Mouse (Mus musculus) thymus, postnatal 14 days (tissue): ENCODE measurements around the gene Nup62.
A peak's percentile ranks its signal among the peaks of the same experiment; 100 is the strongest.

ENCODE experiments used
- DNase-seq: peaks from one replicate; pipeline ENCODE4 v3.0.0; 2021

The Nup62 gene

DNA sequence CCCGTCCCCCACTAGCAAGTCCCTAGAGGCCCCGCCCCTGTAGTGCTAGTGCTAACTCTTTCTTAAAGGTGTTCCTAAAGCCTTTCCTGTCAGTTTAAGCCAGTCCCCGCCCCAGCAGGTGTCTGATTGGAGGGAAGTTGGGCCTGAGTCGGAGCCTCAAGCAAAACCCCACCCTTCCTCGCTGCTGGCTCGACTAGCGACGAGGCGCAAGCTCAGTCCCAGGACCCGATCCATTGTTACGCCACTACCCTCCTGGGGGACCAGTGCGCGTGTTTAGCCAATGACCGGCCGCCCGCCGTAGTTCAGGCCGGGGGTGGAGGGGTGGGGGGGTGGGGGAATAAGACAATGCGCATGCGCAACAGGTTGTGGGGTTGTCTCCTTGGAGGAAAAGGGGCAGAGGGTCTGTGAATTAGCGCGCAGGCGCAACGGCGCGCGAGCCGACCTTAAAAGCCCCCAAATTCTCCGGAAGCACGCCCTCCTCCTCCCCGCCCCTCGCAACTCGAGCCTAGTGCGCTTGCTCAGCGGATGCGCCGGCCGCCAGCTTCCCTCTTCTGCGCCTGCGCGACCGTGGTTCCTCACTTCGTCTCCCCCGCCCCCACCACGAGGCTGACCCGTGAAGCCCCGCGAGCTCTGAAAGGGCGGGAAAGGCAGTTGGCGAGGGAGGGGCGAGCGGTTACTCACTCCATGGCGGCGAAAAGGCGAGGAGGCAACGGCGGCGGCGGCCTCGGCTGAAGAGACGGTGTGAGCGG is at the start of gene Nup62, which contains the start of gene Il4i1:
Gene Nup62, plus strand, starts transcription at position 368 of the 749 bp plus-strand sequence.
Gene Il4i1, plus strand, starts transcription at position 667 of the 749 bp plus-strand sequence.
- peak; percentile 100 for DNase-seq

DNA sequence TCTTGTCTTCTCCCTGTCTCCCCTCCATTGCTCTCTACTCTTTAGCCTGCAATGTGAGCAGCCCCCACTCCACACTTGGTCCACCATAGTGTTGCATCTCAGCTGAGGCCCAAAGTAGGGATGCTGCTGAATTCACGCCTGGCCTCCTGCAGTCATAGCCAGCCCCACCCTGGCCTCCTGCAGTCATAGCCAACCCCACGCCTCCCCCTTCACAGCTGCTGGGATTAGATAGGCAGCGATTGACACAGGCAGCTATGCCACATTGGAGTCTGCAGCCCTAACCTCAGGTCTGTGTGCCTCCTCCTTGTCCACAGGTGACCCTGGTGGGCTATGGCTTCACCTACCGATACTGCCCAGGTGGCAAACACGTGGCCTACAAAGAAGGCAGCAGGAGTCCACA is 47.8 kb upstream of the Nup62 start:
- no peak for DNase-seq

DNA sequence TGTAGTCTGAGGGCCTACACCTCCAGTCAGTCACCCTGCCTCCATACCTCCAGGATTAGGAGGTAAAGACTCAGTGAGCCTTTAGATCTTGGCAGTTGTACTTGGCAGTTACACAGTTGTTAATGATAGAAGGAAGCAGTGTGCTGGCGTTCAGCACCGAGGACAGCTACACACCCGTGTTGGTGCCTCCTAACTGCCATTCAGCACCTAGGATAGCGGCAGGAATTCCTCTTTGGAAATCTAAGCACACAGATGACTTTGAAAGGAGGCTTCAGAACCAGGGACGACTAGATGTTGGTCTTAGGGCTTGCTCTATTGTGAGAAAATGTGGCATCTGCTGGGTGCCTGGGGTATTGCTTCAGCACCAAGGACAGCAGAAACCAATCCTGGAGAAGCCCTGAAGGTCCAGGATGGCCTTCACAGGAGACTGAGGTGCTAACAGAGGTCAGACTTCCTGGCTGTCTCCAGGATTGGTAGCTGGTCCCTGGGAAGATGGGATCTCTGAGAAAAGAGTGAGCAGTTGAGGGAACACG is 45.8 kb upstream of the Nup62 start:
- DNase-seq: peak; percentile 28

DNA sequence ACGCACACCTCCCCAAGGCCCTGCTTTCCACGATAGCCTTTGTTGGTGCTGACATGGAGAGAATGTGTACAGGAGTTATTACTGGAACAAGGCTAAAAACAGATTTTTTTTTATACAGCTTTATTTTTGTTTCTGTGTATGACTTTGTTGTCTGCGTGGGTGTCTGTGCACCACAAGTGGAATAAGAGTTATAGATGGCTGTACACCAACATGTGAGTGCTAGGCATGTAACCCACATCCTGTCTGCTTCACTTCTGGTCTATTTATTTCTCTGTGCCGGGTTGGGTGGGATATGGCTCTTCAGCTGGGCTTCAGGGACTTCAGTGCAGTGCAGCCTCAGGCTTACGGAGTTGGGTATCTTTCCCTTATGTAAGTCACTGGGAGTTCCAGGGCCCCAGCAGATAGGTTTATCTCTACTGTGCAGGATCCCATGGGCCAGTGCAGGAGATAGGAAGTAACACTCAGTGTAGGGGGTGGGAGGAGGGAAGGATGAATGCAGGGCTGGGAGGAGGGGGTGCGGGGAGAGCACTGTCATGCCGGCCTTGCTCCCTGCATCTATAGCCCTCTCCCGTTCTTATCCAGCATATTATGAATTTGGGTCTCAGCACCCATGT is 43.2 kb upstream of the Nup62 start:
- DNase-seq: peak; percentile 35

DNA sequence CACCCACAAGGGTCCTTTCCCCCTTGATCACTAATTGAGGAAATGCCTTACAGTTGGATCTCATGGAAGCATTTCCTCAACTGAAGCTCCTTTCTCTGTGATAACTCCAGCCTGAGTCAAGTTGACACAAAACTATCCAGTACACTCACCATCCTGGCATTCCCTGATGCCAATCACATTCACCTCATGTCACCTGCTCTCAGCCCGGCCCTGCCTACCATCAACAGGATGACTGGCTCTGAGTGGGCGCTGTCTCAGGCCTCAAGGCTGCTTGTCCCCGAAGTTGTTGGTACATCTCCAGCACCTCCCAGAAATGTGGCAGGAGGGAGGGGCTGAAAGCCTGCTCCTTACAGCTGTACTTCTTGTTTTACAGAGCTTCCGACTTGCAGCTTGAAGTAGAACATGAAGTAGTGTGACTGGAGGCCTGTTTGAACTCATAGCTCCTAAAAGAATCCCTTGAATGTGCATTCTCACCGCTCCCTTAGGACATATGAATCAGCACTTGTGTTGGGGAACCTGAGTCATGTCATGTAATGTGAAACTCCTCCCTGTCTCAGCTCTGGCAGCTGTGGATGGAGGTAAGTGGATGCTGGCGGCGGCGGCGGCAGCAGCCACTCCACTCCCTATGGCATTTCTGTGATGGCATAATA is 38.9 kb upstream of the Nup62 start:
- no peak for DNase-seq

DNA sequence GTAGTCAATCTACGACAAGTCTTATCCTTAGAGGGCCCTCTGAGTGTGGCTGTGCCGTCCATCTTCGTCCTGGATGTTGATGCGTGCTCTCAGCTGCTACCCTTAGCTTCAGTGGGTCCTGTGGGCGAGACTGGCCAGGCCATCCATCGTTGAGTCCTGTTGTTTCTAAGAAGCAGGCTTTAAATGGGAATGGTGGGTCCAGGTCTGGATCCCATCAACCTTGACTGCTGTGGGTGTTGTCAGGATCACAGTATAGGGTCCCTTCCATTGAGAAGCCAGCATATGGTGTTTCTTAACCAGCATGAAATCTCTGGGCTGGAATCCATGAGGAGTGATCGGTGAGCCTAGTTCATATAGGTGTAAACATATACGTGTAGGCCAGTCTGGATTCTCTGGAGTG is 35.8 kb upstream of the Nup62 start:
- no peak for DNase-seq

DNA sequence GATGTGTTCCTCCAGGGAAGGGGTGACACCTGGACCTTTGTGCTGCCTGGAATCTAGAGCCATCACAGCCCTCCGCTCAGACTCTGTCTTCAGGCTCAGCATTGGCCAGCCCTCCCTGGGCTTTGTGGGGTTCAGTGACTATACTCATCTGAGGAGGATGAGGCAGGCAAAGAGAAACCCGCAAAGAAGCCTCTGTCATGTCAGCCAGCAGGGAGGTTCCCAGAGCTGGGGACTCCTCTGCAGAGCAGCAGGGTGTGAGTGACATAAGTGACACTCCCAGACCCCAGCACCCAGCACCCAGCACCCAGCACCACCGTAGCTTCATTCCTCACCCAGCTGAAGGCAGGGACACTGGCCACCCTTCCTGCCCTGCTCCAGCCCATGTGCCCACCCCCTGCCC is 26.4 kb upstream of the Nup62 start:
- no peak for DNase-seq

DNA sequence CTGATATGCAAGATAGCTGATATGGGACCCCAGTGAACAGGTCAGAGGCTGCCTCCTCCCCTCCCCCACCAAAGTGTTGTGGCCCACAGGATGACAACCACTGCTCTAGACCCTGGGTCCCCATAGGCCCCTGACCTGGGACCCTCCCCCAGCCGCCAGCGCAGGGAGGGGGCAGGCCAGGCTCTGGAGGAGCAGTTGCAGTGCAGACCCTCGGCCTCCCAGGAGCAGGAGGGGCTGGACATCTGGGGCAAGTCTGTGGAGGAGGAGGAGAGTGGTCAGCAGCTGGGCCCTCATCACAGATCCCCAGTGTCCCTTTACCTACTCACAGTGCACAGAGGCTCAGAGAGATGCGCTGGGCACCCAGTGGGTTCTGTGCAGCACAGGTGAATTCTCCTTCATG is 25.8 kb upstream of the Nup62 start:
- no peak for DNase-seq

DNA sequence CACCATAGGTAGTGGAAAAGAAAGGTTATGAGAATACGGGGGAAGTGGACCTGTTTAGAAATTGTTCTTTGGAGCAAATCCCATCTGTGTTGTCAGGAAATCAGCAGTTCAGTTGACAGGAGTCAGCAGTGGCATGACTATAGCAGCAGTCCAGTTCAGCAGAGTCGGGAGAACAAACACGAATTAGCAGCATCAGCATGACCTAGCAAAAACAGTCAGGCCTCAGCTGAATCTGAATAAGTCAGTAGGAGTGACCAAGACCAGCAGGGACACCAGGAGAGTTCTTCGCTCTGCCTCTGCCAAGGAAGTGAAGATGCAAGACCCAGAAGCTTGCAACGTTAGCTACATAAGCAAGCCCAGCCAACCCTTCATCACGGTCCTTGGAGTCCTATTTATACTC is 23.1 kb upstream of the Nup62 start:
- no peak for DNase-seq

DNA sequence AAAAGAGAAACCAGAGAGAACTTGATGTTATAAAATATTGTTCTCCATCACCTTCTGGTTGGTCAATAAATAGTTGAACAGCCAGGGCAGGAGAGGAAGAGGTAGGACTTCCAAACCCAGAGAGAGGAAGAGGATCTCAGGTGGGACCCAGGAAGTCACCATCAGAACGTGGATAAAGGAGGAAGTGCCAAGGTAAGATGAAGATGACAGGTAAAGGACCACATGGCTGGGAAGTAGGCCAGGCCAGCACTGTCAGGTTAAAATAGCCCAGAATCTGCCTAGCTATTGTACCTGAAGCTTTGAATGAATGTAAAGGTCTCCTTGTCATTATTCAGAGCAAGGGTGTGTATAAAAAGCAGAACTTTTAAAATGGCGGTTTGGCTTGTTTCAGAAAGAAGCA is 7.0 kb upstream of the Nup62 start:
- no peak for DNase-seq

DNA sequence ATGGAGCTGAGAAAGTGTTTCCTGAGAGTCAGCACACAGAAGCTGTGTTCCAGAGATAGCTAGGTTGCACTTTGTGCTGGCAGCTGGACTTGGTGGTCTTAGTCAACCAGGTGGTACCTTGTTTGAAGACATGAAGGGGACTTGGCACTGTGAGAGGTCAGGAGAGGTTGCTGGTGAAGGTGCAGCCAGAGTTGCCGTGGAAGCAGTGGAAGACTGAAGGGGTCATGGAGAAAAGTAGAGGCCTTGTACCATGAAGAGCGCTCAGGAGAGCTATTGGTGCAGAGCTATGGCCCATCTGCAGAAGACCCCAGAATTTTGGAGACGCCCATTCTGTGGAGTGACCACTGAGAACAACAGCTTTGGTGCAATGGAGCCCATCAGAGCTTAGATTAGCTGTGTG is 6.4 kb upstream of the Nup62 start:
- no peak for DNase-seq

DNA sequence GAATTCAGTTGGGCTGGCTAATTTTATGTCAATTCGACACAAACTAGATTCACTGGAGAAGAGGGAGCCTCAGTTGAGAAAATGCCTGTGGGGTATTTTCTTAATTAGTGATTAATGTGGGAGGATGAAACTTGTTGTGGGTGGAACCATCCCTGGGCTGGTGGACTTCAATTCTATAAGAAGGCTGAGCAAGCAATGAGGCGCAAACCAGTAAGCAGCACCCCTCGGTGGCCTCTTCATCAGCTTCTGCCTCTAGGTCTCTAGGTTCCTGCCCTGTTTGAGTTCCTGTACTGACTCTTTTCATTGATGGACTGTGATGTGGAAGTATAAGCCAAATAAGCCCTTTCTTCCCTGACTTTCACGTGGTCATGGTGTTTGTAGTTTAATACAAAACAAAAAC is 5.5 kb upstream of the Nup62 start:
- no peak for DNase-seq

DNA sequence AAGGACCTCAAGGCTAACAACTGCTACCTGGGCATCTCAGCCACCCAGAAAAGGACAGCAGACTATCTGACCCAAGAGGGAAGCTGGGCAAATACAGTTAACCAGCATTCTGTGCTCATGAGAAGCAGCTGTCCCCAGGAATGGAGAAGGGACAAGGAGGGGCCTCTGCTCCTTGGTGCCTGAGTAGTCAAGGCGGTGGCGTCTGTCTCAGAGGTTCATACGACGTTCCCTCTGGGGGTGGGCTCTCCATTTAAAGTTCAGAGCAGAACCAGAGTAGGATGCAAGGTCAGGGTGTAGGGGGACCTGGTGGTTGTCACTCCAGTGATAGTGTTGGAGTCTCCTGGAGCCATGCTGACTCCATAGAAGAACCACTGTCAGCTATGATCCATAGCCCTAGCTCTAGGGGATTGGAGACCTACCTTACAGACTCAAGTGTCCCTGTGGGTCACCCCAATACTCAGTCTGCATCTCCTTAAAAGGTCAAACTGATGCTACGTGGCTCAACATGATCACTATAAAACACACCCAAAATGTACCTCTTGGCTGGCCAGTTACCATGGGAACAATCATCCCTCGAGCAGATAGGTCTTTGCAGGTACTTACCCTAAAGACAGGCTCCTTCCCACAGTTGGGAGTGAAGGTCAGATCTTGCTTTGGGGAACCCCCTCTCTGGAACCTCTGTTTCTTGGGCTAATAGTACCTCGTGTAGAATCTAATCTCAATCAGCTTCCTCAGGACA is 4.9 kb upstream of the Nup62 start:
- DNase-seq: no peak

DNA sequence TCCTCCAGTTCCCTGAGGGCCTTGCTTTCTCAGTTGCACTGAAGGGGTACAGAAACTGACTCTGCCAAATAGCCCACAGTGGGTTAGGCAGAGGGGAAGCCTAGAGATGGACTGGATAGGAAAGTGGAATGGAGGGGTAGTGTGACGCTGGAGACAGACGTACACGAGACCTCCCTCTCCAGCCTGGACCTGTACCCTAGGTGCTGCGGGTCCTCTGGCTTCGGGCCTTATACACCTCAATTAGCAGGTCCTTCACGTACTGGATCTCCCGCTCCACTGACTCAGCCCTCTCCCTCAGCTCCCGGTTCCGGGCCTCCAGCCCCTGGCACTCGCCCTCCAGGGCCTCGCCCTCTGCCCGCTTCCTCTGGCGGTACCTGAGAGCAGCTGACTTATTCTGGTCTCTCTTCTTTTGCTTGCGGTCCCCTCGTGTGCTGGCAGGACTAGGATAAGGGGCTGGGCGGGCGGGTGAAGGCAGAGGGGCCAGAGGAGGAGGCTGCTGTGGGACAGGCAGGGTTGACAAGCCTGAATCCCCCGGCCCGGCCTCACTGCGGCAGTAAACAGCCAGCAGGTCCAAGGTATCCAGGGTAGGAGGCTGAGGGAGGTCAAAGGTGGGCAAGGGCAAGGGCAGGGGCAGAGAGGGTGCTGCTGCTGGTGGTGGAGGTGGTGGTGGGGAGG is 3.1 kb upstream of the Nup62 start:
- DNase-seq: no peak

DNA sequence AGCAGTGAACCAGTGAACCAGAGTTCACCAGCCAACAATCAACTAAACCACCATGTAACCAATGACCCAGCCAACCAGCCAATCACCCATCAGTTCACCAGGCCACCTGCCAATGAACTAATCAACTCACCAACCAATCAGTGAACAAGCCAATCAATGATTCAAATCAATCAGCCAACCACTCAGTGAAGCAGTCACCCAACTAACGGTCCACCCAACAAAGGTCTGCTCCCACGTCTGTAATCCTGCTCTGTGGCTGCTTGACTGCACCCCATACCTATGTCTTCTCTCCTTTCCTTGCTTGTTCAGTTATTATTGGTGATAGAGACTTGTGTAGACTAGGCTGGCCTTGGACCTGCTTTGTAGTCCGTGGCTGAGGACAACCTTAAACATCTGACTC is 1.9 kb upstream of the Nup62 start:
- DNase-seq: no peak

DNA sequence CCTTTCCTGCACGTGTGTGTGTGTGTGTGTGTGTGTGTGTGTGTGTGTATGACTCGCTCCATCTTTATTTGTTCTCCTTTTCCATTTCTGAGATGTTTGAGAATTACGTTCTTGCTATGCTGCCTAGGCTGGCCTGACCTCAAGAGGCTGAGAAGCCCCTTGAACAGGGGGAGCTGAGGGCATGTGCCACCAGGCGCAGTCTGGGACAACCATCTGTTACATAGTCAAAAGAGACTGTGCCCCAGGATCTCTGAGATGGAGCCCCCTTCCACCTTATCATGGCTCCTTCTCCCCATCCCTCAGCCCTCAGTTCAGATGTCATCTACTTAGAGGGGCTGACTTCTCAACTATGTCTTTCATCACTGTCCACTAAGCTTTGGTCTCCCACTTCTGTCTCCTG is 1.5 kb upstream of the Nup62 start:
- DNase-seq: no peak

DNA sequence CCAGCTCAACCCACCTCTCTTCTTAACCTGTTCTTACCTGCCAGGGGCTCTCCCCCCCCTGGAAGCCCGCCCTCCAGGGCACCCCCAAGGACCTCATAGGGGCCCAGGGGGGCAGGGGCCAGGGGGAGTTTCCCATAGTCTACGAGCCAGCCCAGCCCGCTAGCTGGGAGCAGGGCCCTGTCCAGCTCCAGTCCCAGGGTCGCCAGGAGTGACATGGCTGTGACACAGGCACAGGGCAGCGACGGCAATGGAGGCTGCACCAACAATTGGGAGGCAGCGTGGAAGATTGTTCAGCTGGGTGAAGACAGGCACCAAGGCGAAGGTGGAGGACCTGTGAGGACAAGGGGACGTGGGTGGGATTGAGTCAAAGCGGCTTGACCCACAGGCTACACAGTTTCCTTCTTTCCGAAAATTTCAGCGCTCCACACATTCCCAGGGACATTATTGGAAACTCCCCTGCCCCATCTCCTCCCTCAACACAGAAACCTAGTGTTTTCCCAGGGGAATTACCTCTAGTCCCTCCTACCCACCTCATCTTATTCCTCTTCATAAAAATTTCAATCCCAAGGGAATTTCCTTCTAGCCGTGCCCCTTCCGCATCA is 835 bp upstream of the Nup62 start:
- DNase-seq: peak; percentile 43

DNA sequence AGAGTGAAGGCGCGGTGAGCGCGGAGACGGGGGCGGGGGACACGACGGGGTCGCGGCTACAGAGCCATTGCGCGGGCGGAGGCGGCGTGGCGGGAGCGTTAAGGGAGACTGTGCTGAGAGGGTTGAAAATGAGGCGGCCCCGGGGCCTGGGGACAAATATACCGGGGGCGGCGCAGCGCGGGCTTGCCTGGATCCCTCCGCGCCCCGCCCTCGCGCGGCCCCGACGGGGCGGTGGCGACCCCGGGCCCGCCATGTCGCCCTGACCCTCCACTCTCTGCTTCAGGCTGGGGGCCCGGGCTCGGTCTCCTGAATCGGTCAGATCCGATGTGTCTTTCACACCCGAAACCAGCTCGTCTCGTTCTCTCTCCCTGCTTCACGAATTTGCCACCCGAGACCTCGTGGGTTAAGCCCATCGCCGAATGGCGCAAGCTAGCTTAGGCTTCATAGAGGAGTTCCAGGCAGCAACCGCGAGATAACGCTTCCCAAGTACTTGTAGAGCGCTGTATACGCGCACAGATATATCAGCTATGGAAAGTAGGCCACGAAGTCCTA is 658 bp downstream of the Nup62 start, which contains the start of gene Atf5:
Gene Atf5, minus strand, starts transcription at position 189 of the 552 bp plus-strand sequence.
- DNase-seq: no peak

DNA sequence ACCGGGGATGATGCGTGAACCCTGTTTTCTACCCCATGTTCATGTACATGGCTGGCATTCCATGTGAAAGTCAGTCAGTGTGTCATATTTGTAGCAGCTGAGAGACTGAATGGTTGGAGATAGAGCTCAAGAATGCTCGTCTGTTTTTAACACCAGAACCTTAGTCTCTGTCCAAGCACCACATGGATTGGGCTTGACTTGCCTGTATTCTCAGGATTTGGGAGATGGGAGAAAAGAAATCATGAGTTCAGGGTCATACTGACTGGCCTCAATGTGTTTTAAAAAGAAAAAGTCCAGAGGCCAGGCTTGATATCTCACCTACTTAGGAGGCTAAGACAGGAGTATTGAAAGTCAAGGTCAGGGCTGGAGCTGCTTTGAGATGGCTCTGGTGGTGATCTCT is 1.6 kb downstream of the Nup62 start:
- DNase-seq: no peak

DNA sequence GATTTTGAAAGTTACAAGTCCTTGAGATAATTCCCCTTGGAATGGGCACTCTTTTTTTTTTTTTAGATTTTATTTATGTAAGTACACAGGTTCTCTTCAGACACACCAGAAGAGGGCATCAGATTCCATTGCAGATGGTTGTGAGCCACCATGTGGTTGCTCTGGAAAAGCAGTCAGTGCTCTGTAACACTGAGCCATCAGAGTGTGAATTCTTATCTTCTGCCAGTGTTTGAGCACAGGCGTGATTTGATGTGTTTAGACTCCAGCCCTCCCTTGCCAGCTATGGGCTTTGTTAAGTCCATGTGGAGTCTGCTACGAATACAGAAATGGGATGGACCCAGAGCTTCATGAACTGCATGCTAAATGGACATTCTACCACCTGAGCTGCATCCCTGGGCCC is 2.3 kb downstream of the Nup62 start:
- DNase-seq: peak; percentile 2

DNA sequence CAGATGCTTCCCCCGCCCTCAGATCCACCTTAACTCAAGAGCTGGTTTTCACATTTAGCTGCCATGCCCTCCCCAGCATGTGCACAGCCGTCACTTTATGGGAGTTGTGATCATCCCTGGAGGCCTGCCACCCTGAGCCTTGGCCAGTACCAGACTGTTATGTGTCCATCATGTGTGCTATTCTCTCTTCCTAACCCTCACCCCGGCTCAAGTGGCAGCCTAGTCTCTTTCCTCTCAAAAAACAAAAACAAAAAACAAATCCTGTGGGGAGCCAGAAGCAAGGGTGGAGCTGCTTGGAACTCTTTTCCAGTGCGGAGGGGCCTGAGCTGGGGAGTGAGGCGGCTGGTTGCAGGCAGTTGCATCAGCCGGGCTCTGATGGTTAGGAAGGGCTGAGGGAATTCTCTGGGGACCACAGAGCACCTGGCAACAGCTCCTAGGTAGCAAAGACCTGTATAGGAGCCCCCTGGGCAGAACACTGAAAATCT is 2.9 kb downstream of the Nup62 start:
- DNase-seq: no peak

DNA sequence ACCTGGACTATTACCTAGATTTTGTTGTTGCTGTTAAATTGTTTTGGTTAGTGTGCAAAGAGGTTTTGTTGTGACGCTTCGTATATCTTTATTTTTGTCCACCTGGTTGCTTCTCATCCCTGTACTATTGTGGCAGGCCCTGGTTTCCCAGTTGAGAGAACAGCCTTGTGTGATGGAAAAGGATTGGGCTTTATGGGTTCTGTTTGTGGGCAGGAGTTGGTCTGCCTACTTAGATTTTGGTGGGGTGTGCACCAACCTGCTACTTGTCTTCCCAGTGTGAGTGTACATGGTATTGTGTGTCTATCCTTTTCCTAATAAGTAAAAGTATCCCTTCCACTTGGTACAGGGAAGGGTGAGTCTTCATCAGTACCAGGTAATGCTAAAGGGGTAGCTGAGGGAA is 3.5 kb downstream of the Nup62 start:
- peak; percentile 1 for DNase-seq
